Mouse (Mus musculus): ENCODE data around the gene Extl2. TPM values are rescaled to one million over a fixed set of nuclear protein-coding genes. Genes with fewer than 3 reads are reported as not detected.

Extl2 gene
- polyA plus RNA-seq, 1 experiment from 2014 or later: 18.8 TPM

DNA sequence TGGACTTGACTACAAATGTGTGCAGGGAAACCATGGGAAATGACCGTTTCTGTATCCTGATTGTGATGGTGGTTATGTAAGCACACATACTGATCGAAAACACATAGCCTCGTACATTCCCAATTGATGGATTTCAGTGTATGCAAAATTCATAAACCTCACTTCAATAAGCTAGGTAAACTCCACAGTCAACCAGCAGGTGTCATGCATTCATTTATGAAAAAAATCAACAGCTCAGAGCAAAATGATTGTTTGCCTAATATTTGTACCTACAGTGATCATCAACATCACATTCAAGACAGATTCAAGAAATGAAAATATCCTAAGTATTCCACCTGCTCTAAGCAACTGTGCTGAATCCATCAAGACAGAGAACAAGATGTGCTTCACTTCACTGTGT lies 33.5 kb downstream of the Extl2 start:
- Histone ChIP-seq H3K36me3 (no peaks in the 10 kb centered on the region), H3K9ac (no peak overlapping the region), H3K27ac (replicated peaks) (no peak overlapping the region), H3K4me1 (no peaks in the 10 kb centered on the region), H3K9me3 (no peaks in the 10 kb centered on the region), H3K4me2 (no peak overlapping the region), H3K4me3 (no peak overlapping the region), H3K27me3 (replicated peaks) (no peaks in the 10 kb centered on the region)
- ATAC-seq (ENCODE audit: extremely low read depth, insufficient number of reproducible peaks, low FRiP score, low TSS enrichment): no peak
- 71% methylated on average over 3 of the region's 3 CpGs for WGBS

DNA sequence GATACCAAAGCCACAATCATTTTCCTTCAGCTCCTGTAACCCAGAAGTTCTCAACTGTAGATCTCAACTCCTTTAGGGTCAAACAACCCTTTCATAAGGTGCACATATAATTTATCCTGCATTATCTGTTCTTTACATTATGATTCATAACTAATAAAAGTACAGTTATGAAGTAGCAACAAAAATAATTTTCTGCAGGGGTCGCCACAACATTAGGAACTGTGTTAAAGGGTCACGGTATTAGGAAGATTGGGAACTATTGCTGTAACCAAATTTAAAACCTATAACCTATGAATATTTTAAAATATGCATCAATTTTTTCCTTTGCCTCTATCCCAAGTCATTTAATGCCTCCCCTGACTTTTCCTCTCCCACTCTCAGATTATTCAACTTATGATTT lies 38.7 kb downstream of the Extl2 start:
- H3K27me3 ChIP-seq (replicated peaks): no peaks in the 10 kb centered on the region
- H3K4me1 ChIP-seq: no peaks in the 10 kb centered on the region
- no peak for ATAC-seq (ENCODE audit: extremely low read depth, insufficient number of reproducible peaks, low FRiP score, low TSS enrichment)
- no peak overlapping the region for H3K9ac ChIP-seq
- no peak overlapping the region for H3K4me2 ChIP-seq
- 67% methylated on average over 2 of the region's 2 CpGs for WGBS
- H3K36me3 ChIP-seq: no peaks in the 10 kb centered on the region
- no peak overlapping the region for H3K4me3 ChIP-seq
- H3K9me3 ChIP-seq: no peaks in the 10 kb centered on the region
- no peak overlapping the region for H3K27ac ChIP-seq (replicated peaks)

DNA sequence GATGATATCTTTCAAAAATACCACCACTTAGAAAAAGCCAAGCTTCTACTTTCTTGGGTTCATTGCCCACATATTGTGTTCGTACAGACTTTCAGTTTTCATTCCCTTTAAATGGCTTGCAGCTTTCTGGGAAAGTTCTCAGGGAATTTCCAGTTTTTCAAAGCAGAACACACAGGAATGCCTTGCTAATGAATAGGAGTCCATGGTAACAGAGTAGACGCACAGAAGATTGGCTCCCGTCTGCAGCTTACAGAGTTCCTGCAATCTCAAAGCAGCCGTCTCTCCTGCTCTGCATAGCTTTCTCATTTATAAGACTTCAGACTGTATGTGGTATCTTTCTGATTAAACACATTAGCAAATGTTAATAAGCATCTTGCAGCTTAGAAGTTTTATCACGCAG lies 39.8 kb downstream of the Extl2 start:
- WGBS: 55% methylated on average over 5 of the region's 5 CpGs
- ATAC-seq (ENCODE audit: extremely low read depth, insufficient number of reproducible peaks, low FRiP score, low TSS enrichment): no peak
- no peaks in the 10 kb centered on the region for H3K4me1 ChIP-seq

GRCm38 (mm10) chr3:116057078-116057477 lies 49.8 kb downstream of the Extl2 start:
- H3K9ac ChIP-seq: no peak overlapping the region
- H3K4me2 ChIP-seq: no peak overlapping the region
- peaks cover 5% of the 10 kb centered on the region; the same call in 1 of the 2 replicates for H3K4me1 ChIP-seq
- H3K9me3 ChIP-seq: no peaks in the 10 kb centered on the region
- no peak overlapping the region for H3K4me3 ChIP-seq
- no peak for ATAC-seq (ENCODE audit: extremely low read depth, insufficient number of reproducible peaks, low FRiP score, low TSS enrichment)
- H3K27me3 ChIP-seq (replicated peaks): no peaks in the 10 kb centered on the region
- no peak overlapping the region for H3K27ac ChIP-seq (replicated peaks)
- WGBS: 56% methylated on average over 6 of the region's 6 CpGs
- no peaks in the 10 kb centered on the region for H3K36me3 ChIP-seq

More for the DNA sequence above, 39.8 kb downstream of the Extl2 start:
- no peak overlapping the region for H3K4me2 ChIP-seq
- no peak overlapping the region for H3K4me3 ChIP-seq
- H3K36me3 ChIP-seq: no peaks in the 10 kb centered on the region
- no peak overlapping the region for H3K27ac ChIP-seq (replicated peaks)
- H3K27me3 ChIP-seq (replicated peaks): no peaks in the 10 kb centered on the region
- H3K9ac ChIP-seq: no peak overlapping the region
- no peaks in the 10 kb centered on the region for H3K9me3 ChIP-seq

- H3K4me1 ChIP-seq: no peaks in the 10 kb centered on the region
- H3K27me3 ChIP-seq (replicated peaks): no peaks in the 10 kb centered on the region
- H3K9ac ChIP-seq: no peak overlapping the region
- 86% methylated on average over 5 of the region's 5 CpGs for WGBS
- no peaks in the 10 kb centered on the region for H3K36me3 ChIP-seq
- no peak overlapping the region for H3K4me3 ChIP-seq
- H3K27ac ChIP-seq (replicated peaks): no peak overlapping the region
- no peak overlapping the region for H3K4me2 ChIP-seq
- no peak for ATAC-seq (ENCODE audit: extremely low read depth, insufficient number of reproducible peaks, low FRiP score, low TSS enrichment)
- no peaks in the 10 kb centered on the region for H3K9me3 ChIP-seq
These were observed 53.1 kb downstream of the Extl2 start for GRCm38 (mm10) chr3:116060320-116060719.

DNA sequence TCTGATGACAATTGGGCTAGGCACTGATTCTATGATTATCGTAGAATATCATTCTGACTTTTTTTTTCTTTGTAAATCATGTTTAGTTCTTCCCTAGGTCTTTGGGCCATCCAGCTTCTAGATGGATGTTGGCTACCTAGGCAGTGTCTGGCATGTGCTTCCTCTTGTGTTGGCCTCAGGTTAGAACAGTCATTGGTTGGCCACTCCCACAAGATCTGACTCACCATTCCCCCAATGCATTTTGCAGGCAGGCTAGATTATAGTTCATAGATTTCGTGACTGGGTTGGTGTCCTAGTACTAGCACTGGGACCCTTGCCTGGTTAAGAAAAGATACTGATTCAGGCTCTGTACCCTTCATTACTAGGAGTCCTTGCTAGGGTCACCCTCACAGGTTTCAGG lies 54.9 kb downstream of the Extl2 start:
- no peaks in the 10 kb centered on the region for H3K4me1 ChIP-seq
- H3K27me3 ChIP-seq (replicated peaks): no peaks in the 10 kb centered on the region
- WGBS: 81% methylated on average over 2 of the region's 2 CpGs
- H3K4me3 ChIP-seq: no peak overlapping the region
- no peaks in the 10 kb centered on the region for H3K36me3 ChIP-seq
- no peak overlapping the region for H3K4me2 ChIP-seq
- no peak overlapping the region for H3K27ac ChIP-seq (replicated peaks)
- no peaks in the 10 kb centered on the region for H3K9me3 ChIP-seq
- ATAC-seq (ENCODE audit: extremely low read depth, insufficient number of reproducible peaks, low FRiP score, low TSS enrichment): no peak
- H3K9ac ChIP-seq: no peak overlapping the region

DNA sequence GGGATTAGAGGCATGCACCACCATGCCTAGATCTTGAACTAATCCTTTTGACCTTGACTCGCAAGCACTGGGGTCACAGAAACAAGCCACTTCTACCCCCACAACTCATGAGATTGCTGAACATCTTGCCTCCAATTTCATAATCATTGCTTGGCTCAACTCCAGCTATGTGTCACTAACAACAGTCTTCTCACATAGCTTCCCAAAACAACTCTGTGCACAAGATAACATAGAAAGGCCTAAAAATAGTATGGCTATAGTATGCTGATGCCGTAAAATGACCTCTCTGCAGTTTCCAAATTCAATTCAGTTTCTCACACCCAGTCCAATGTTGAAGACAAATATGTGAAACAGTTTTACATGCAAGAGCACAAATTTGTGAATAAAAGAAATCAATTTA lies 65.3 kb downstream of the Extl2 start:
- Histone ChIP-seq H3K4me1 (peaks cover 40% of the 10 kb centered on the region), H3K9me3 (no peaks in the 10 kb centered on the region), H3K9ac (no peak overlapping the region), H3K4me3 (no peak overlapping the region), H3K36me3 (no peaks in the 10 kb centered on the region), H3K27ac (replicated peaks) (peak overlapping the region; percentile 75), H3K27me3 (replicated peaks) (no peaks in the 10 kb centered on the region), H3K4me2 (peak overlapping the region; percentile 16; the same call in 1 of the 2 replicates)
- no peak for ATAC-seq (ENCODE audit: extremely low read depth, insufficient number of reproducible peaks, low FRiP score, low TSS enrichment)
- 22% methylated on average over 2 of the region's 2 CpGs for WGBS

DNA sequence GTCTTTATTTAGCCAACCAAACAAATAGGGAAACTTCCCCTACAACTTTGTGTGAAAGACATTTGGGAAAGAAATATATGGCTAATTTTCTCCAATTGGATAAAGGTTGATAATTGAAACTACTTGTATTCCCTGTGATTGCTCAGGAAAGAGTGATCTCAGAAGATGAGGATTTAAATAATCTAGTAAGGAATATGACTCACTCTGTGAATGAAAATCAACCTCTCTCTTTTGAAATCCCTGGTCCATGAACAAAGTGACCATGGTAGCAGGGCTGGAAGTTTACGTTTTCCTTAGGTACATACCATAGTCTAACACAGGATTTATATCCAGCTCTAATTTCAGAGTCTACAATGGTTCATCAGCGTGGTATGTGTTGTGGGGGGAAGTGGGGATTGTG lies 69.5 kb downstream of the Extl2 start:
- Histone ChIP-seq H3K4me3 (no peak overlapping the region), H3K27me3 (replicated peaks) (no peaks in the 10 kb centered on the region), H3K27ac (replicated peaks) (no peak overlapping the region), H3K36me3 (no peaks in the 10 kb centered on the region), H3K4me1 (peaks cover 58% of the 10 kb centered on the region), H3K9ac (no peak overlapping the region), H3K9me3 (no peaks in the 10 kb centered on the region), H3K4me2 (no peak overlapping the region)
- WGBS: 89% methylated on average over 2 of the region's 2 CpGs
- ATAC-seq (ENCODE audit: extremely low read depth, insufficient number of reproducible peaks, low FRiP score, low TSS enrichment): no peak

GRCm38 (mm10) chr3:116078490-116078889 lies 71.2 kb downstream of the Extl2 start:
- H3K36me3 ChIP-seq: no peaks in the 10 kb centered on the region
- H3K4me1 ChIP-seq: peaks cover 44% of the 10 kb centered on the region
- no peak for ATAC-seq (ENCODE audit: extremely low read depth, insufficient number of reproducible peaks, low FRiP score, low TSS enrichment)
- no peak overlapping the region for H3K27ac ChIP-seq (replicated peaks)
- no peaks in the 10 kb centered on the region for H3K27me3 ChIP-seq (replicated peaks)
- no peak overlapping the region for H3K4me3 ChIP-seq
- no peak overlapping the region for H3K4me2 ChIP-seq
- no peaks in the 10 kb centered on the region for H3K9me3 ChIP-seq
- 58% methylated on average over 4 of the region's 4 CpGs for WGBS
- no peak overlapping the region for H3K9ac ChIP-seq

Small RNA genes lying within 50 kb of the gene (microRNA-seq; reads per million reads assigned to microRNA genes)
- not detected for gene Mir669n

Other genes with a start within 250 kb of the Extl2 start
- 17.5 and 18.7 TPM in 2 replicates for gene Dph5, start 119.6 kb upstream of the Extl2 start, polyA plus RNA-seq (2015; fragmentation: Nextera tagmentation; extraction: Ambion mirVana)
- gene Slc30a7, start 56 bp upstream of the Extl2 start, polyA plus RNA-seq (2015; fragmentation: Nextera tagmentation; extraction: Ambion mirVana): 17.4 and 19.8 TPM in 2 replicates
- 56.4 and 67.5 TPM in 2 replicates for gene Vcam1, start 122.2 kb downstream of the Extl2 start, polyA plus RNA-seq (2015; fragmentation: Nextera tagmentation; extraction: Ambion mirVana)
- gene Gpr88, start 246.0 kb downstream of the Extl2 start, polyA plus RNA-seq (2015; fragmentation: Nextera tagmentation; extraction: Ambion mirVana): 0.10 and 0.39 TPM in 2 replicates

Data from heart, embryonic 13.5 days (tissue).